Mouse (Mus musculus) C2C12 (cell line): ENCODE measurements at regions not wholly inside any gene's neighbourhood (a gene's known extent, or its start where the extent isn't known, plus 50 kb on each side); places are given as distances from the start of the nearest gene placed in this dataset.

ENCODE experiments used
- H3K27me3 ChIP-seq: one replicate; pipeline ENCODE4 v1.6.1; 2011; ENCODE audit not compliant: control insufficient read depth, insufficient read depth, insufficient read length
- H3K36me3 ChIP-seq: one replicate; pipeline ENCODE4 v1.6.1; 2011; ENCODE audit not compliant: control insufficient read depth, insufficient read depth
- H3K4me3 ChIP-seq: one replicate; pipeline ENCODE4 v1.5.1; 2011; ENCODE audit warnings: mild to moderate bottlenecking, control low read depth; ENCODE audit not compliant: poor library complexity, insufficient read depth, severe bottlenecking
- H3K79me2 ChIP-seq: one replicate; pipeline ENCODE4 v1.6.1; 2011; ENCODE audit not compliant: control insufficient read depth, insufficient read depth
- H3K79me3 ChIP-seq: one replicate; pipeline ENCODE4 v1.6.1; 2011; ENCODE audit warnings: low read depth, control low read depth
- H3ac ChIP-seq: one replicate; pipeline ENCODE3; 2011; ENCODE audit warnings: low read depth; ENCODE audit not compliant: control insufficient read depth, insufficient read length
- CEBPB ChIP-seq: IDR thresholded peaks from one replicate; pipeline ENCODE4 v1.6.1; 2011; ENCODE audit warnings: low read depth, mild to moderate bottlenecking, control low read depth, moderate library complexity
- CTCF ChIP-seq: IDR thresholded peaks from one replicate; pipeline ENCODE4 v1.5.1; 2011; ENCODE audit not compliant: control insufficient read depth, insufficient read depth, insufficient read length
- FOSL1 ChIP-seq: IDR thresholded peaks from one replicate; pipeline ENCODE4 v1.8.0; 2011; ENCODE audit warnings: mild to moderate bottlenecking, low read length; ENCODE audit not compliant: poor library complexity, insufficient read depth, severe bottlenecking
- MAX ChIP-seq: IDR thresholded peaks from one replicate; pipeline ENCODE4 v1.6.1; 2011; ENCODE audit warnings: mild to moderate bottlenecking, control low read depth
- MYOD1 ChIP-seq: IDR thresholded peaks from one replicate; pipeline ENCODE4 v1.6.1; 2011; ENCODE audit warnings: low read depth; ENCODE audit not compliant: control insufficient read depth, insufficient read length
- MYOG ChIP-seq: IDR thresholded peaks from one replicate; pipeline ENCODE4 v1.6.1; 2011; ENCODE audit not compliant: control insufficient read depth, insufficient read length; ENCODE audit errors: extremely low read depth
- USF1 ChIP-seq: IDR thresholded peaks from one replicate; pipeline ENCODE4 v1.6.1; 2011; ENCODE audit warnings: low read depth, mild to moderate bottlenecking, control low read depth, moderate library complexity

DNA sequence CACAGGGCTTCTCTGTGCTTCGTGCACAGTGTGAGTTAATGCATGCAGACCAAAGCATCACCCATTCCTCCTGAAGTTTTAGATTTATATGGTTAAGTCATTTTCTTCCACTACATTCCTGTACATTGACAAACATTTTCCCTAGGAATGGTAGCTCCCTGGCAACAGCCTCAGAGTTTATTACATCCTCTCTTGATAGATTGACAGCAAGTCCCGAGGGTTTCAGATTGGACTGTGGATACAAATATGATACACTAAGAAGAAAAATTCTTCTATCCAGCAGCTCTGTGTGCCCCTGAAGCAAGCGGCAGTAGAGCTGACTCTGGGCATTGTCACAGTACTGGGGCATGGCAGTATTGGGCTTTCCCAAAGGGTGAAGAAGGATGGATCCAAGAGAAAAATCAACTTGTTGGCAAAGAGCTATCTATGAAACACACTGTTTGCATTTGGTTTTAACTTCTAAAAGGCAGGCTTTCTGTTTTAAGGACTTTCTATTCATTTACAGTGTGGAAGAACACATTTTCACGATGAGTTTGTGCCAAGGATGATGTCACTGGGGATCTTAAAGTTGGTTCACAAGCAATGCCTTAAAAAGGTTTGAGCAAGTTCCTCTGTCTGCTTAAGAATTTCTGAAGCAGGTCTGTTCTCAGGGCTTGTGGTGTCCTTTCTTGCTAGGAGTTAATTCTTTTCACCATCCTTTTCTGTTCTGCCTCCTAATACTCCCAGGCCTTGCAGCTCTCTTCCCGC, 265.2 kb downstream of the Cd47 start:
- H3K36me3 ChIP-seq: no peaks in the 10 kb centered on the region
- no peak overlapping the region for H3ac ChIP-seq
- no peak overlapping the region for H3K4me3 ChIP-seq
- H3K79me2 ChIP-seq: no peaks in the 10 kb centered on the region
- no peak for TF ChIP-seq CTCF
- no peak for TF ChIP-seq MYOD1
- TF ChIP-seq CEBPB: no peak
- TF ChIP-seq USF1: no peak
- TF ChIP-seq MYOG: no peak
- TF ChIP-seq MAX: no peak
- TF ChIP-seq FOSL1: no peak
- H3K79me3 ChIP-seq: no peaks in the 10 kb centered on the region
- no peaks in the 10 kb centered on the region for H3K27me3 ChIP-seq

DNA sequence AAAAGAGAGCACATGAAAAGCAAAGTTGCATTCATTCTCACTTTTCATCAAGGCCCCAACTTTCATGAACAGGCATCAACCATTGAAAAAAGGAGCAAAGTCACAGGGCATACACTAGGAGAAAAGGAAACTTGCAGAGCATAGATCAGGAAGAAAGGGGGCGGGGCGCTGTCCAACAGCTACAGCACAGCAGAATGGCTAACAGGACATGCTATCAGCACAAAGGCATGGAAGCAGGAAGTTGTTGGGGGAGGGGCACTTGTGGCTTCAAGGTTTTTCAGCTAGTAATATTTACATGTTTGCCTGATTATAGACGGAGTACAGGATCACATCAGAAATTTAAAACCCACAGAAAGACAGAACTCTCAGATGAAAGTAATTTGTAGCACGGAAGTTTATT, 268.7 kb downstream of the Cd47 start:
- TF ChIP-seq MAX (no peak), MYOD1 (no peak), USF1 (no peak), CTCF (no peak), MYOG (no peak), CEBPB (no peak), FOSL1 (no peak)

DNA sequence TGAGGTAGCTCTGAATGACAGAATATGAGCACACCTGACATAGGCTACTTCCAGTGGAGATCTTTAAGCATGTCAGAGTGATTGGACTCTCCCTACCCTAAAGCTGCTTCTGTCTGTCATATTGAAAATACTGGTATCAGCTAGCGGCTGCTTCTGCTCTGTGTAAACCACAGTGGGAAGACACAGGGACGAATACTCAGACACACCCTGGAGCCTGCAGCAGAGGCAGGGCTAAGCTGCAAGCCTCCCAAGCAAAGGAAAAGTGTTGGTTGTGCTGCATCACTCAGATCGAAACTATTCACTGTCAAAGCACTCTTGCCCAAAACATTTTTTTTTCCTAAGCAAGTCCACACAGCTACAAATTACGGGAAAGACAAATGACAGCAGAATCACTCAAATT, 270.4 kb downstream of the Cd47 start:
- H3K79me2 ChIP-seq: no peaks in the 10 kb centered on the region

More for the DNA sequence above, 268.7 kb downstream of the Cd47 start:
- Histone ChIP-seq H3K27me3 (no peaks in the 10 kb centered on the region), H3K4me3 (no peak overlapping the region), H3K36me3 (no peaks in the 10 kb centered on the region), H3ac (no peak overlapping the region), H3K79me3 (no peaks in the 10 kb centered on the region), H3K79me2 (no peaks in the 10 kb centered on the region)

DNA sequence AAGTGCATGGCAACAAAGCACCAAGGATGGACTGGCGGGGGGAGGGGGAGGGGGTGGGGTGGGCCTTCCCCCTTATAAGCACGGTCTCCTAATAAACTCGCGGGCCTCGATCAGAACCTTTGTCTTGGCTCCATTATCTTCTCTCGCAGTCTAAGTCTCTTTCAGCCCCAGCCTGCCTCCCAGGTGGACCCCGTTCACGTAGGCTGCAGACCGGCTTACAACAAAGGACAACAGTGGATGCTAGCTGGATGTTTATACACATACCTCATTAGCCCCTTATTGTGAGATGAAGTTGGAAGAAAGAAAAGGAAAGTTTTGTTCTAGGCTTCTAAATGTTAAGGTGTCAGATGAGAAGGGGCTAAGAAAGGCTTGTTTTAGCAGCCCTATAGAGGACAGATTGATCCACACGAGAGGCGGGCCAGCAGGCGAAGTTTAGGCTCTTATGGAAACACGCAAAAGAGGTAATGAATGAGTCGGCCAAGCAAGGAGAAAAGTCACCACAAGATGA, 272.6 kb downstream of the Cd47 start:
- H3K36me3 ChIP-seq: no peaks in the 10 kb centered on the region
- TF ChIP-seq USF1 (no peak), CTCF (no peak), MYOG (no peak), MAX (no peak), MYOD1 (no peak), FOSL1 (no peak), CEBPB (no peak)
- H3K27me3 ChIP-seq: no peaks in the 10 kb centered on the region
- H3K79me2 ChIP-seq: no peaks in the 10 kb centered on the region
- no peaks in the 10 kb centered on the region for H3K79me3 ChIP-seq
- no peak overlapping the region for H3ac ChIP-seq
- no peak overlapping the region for H3K4me3 ChIP-seq

More for the DNA sequence above, 270.4 kb downstream of the Cd47 start:
- Histone ChIP-seq H3K4me3 (no peak overlapping the region), H3K27me3 (no peaks in the 10 kb centered on the region), H3ac (no peak overlapping the region), H3K79me3 (no peaks in the 10 kb centered on the region), H3K36me3 (no peaks in the 10 kb centered on the region)
- no peak for TF ChIP-seq CEBPB
- TF ChIP-seq USF1: no peak
- no peak for TF ChIP-seq MYOD1

DNA sequence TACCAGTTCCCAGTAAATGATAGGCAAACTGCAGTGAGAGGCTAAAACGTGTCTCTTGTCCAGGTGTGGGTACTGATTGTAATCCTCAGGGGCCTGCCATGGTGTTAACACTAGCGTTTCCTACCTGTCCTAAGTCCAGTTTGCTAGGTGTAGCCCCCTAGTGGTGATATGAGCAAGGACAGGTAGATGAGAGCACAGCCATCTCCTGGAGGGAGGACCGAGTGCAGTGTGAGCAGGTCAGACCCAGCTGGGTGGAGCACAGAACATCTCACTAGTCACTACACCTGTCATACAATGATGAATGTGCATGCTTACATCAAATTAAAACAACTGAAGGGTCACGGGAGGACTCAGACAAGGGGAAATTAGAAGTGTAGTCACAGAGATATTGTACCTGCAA, 273.6 kb downstream of the Cd47 start:
- Histone ChIP-seq H3K27me3 (no peaks in the 10 kb centered on the region), H3ac (no peak overlapping the region), H3K36me3 (no peaks in the 10 kb centered on the region), H3K79me2 (no peaks in the 10 kb centered on the region), H3K4me3 (no peak overlapping the region), H3K79me3 (no peaks in the 10 kb centered on the region)
- TF ChIP-seq MYOD1 (no peak), CEBPB (no peak), FOSL1 (no peak), MYOG (no peak), CTCF (no peak), MAX (no peak), USF1 (no peak)

DNA sequence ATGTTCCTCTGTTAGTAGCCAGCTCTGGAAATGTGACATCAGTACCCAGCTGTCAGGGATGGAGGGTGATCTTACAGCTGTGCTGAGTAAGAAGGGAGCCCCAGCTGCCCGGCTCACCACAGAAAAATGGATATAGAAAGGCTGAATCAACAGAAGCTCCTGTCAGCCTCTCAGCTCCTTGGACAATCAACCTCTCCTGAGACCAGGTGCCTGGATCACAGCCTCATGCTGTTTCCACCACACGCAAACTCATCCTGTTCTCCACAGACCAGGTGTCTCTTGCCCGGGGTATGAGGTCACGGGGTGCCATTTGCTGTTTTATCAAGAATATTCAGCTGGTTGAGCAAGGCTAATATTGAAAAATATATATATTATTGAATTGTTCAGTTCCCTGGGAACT, 275.3 kb downstream of the Cd47 start:
- Histone ChIP-seq H3ac (no peak overlapping the region), H3K4me3 (no peak overlapping the region), H3K27me3 (no peaks in the 10 kb centered on the region), H3K36me3 (no peaks in the 10 kb centered on the region), H3K79me3 (no peaks in the 10 kb centered on the region), H3K79me2 (no peaks in the 10 kb centered on the region)
- no peak for TF ChIP-seq CEBPB
- no peak for TF ChIP-seq MYOD1
- TF ChIP-seq MAX: no peak
- no peak for TF ChIP-seq USF1
- TF ChIP-seq CTCF: no peak
- no peak for TF ChIP-seq FOSL1
- no peak for TF ChIP-seq MYOG
